Mouse (Mus musculus) NIH3T3 (cell line): Measurements from ENCODE around the gene Vmn1r59.
"Not testable (repeated sequence)": the region's sequence is repeated elsewhere in the genome, so short reads cannot be mapped to it uniquely, and the experiment has no call there.

ENCODE experiments used
- DNase-seq: peaks from one replicate; pipeline ENCODE4 v3.0.0-alpha.2; 2012; ENCODE audit warnings: low read depth

Gene Vmn1r59

GRCm38 (mm10) chr7:5456674-5457073 is at the start of gene Vmn1r59:
Gene Vmn1r59 (minus strand): TSS chr7:5456774.
- DNase-seq = no peak

DNA sequence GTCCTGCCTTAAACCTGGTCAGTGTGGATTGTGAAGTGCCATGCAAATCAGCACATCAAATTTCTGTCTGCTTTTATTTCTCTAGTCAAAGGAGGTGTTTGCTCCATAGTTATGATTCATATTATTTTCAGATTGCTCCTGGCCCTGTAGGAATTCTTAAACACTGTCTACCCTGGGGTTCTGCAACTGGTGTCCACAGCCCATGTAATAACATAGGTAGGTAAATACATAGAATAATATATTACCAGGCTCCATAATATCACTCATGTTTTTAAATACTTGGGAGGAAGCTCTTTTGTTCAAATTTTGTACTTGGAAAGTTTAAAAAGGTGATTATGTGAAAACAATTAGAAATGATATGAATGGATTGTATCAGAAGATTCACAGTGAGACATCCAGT is 37.3 kb upstream of the Vmn1r59 start, which contains the start of gene Vmn2r28:
TSS of gene Vmn2r28 (minus strand) at position 101 of the 400 bp plus-strand sequence.
- not testable (repeated sequence) for DNase-seq

DNA sequence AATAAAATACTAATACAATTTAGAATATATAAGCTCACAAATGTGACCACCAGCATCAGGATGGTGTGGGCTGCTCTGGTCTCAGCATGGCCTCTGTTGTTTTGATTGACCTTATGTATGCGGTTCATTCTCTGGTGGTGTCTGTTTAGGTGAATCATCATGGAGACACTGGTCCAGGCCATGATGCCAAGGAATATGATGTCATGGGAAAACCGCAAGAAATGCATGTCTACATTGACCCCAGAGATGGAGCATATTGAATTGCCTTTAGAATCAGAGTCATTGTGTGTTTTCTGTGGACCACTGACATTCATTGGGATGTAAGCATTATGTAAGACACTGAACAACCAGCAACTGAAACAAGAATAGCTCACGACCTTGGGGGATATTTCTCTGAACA is 2.6 kb downstream of the Vmn1r59 start:
- peak; percentile 67 for DNase-seq

GRCm38 (mm10) chr7:5448627-5449026 is 7.9 kb downstream of the Vmn1r59 start:
- DNase-seq = no peak

DNA sequence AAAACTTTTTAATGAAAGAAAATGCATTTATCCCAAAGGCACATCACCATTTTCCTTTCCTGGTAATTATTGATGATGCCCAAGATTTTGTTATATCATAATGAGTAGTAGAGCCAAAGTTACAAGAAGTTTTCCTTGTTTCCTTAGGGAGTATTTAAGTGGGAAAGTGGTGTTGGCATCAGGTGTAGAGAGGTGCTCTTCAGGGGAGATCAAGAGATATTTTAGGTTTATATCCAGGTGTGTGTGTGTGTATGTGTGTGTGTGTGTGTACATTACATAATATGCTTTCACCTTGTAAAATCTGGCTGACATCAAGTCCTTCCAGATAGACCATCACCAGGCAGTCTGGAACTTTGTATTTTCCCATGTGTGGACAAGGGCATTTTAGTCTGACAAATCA is 43.3 kb downstream of the Vmn1r59 start, which contains the start of gene Vmn1r58:
TSS of gene Vmn1r58 (minus strand) at position 101 of the 400 bp plus-strand sequence.
- not testable (repeated sequence) for DNase-seq

- peak; percentile 67 for DNase-seq
Measured at GRCm38 (mm10) chr7:5406201-5406600, 50.4 kb downstream of the Vmn1r59 start.
